Mouse (Mus musculus) heart, adult 2 months (tissue): ENCODE data around the gene D330020A13Rik. TPM values are rescaled to one million over a fixed set of nuclear protein-coding genes. Genes with fewer than 3 reads are reported as not detected.

Experiments used
- DNase-seq, 2 experiments: peaks; one replicate each; pipeline ENCODE4 v3.0.0; 2021
- H3K27ac ChIP-seq: fragments of 200-600 bp; 2 replicates; pipeline ENCODE4 v1.8.1; 2022
- H3K27me3 ChIP-seq: fragments of 200-500 bp; 2 replicates; pipeline ENCODE4 v1.6.1; 2012; ENCODE audit warnings: mild to moderate bottlenecking, low read length, inconsistent platforms, mixed read lengths; ENCODE audit not compliant: control insufficient read depth, insufficient read depth
- H3K36me3 ChIP-seq: fragments of 200-500 bp; 2 replicates; pipeline ENCODE4 v1.6.1; 2012; ENCODE audit warnings: low read length, inconsistent platforms; ENCODE audit not compliant: control insufficient read depth, insufficient read depth
- H3K4me1 ChIP-seq: fragments of 200-500 bp; 2 replicates; pipeline ENCODE4 v1.6.1; 2011; ENCODE audit warnings: low read length; ENCODE audit not compliant: control insufficient read depth, insufficient read depth
- H3K4me3 ChIP-seq: fragments of 200-600 bp; 2 replicates; pipeline ENCODE4 v1.8.1; 2022
- H3K79me2 ChIP-seq: fragments of 200-500 bp; replicated peaks from 2 replicates; pipeline ENCODE4 v1.6.1; 2012; ENCODE audit warnings: mild to moderate bottlenecking, inconsistent platforms, low read length, moderate library complexity, mixed read lengths; ENCODE audit not compliant: control insufficient read depth, insufficient read depth
- H3K9ac ChIP-seq: fragments of 200-500 bp; 2 replicates; pipeline ENCODE4 v1.6.1; 2012; ENCODE audit warnings: low read depth, mild to moderate bottlenecking, control low read depth, inconsistent platforms, low read length, mixed read lengths
- CTCF ChIP-seq: fragments of 200-600 bp; IDR thresholded peaks from 2 replicates; pipeline ENCODE4 v1.8.1; 2022; ENCODE audit warnings: antibody characterized with exemption, mild to moderate bottlenecking, moderate library complexity
- EP300 ChIP-seq: fragments of 200-500 bp; IDR thresholded peaks from 2 replicates; pipeline ENCODE4 v1.6.1; 2011; ENCODE audit warnings: low read depth, low read length, control low read depth; ENCODE audit not compliant: insufficient read depth
- POLR2A ChIP-seq: fragments of 200-500 bp; IDR thresholded peaks from 2 replicates; pipeline ENCODE4 v1.6.1; 2011; ENCODE audit warnings: mild to moderate bottlenecking, low read depth, low read length, control low read depth; ENCODE audit not compliant: insufficient read depth
- WGBS: fragments of 180-500 bp; shearing (Covaris S2); methylation state at CpG from one replicate; pipeline ENCODE4 v1.1.7; 2018; 5-methylcytosine and 5-hydroxymethylcytosine counted together
- intact Hi-C: fragments of 180-260 bp; cut with DNase I; formaldehyde crosslinking; loops from one replicate; pipeline ENCODE4 v1.15.1; 2025
- long read RNA-seq: library from polyadenylated mRNA; stranded (forward); transcript quantifications from one replicate; pipeline ENCODE4 v2.0.0, GENCODE M21; 2021
- polyA plus RNA-seq: library from polyadenylated mRNA; depleted of rRNA; stranded (reverse); fragments of >200 nt; gene quantifications from 2 replicates; pipeline ENCODE4 v1.2.3, GENCODE M21; 2012; rRNA removed
- total RNA-seq, 2 experiments: library from RNA; stranded (reverse); gene quantifications; 2 replicates each; pipeline ENCODE4 v1.2.3; 2021

The D330020A13Rik gene
- total RNA-seq (not detected), polyA plus RNA-seq (not detected in 2 replicates)
- long read RNA-seq, result 0 reads

GRCm38 (mm10) chr6:120294056-120294784 is at the start of gene D330020A13Rik, which contains the start of gene B4galnt3:
TSS of gene D330020A13Rik (plus strand) at chr6:120294364.
TSS of gene B4galnt3 (minus strand) at chr6:120294559.
- intact Hi-C loops, result no loop called here
- peaks cover 11% of the 10 kb centered on the region for H3K27me3 ChIP-seq
- peak; percentile 13 to 31 for DNase-seq

GRCm38 (mm10) chr6:120246676-120247075 is 47.5 kb upstream of the D330020A13Rik start:
- no peaks in the 10 kb centered on the region for H3K36me3 ChIP-seq
- H3K4me1 ChIP-seq, result no peaks in the 10 kb centered on the region
- no peak overlapping the region for H3K9ac ChIP-seq
- intact Hi-C loops, result no loop called here
- DNase-seq, result no peak
- H3K4me3 ChIP-seq, result no peak overlapping the region
- no peaks in the 10 kb centered on the region for H3K27me3 ChIP-seq
- no peak for TF ChIP-seq POLR2A
- H3K79me2 ChIP-seq, result no peaks in the 10 kb centered on the region
- H3K27ac ChIP-seq, result no peak overlapping the region
- WGBS, result 79% methylated on average over 5 of the region's 5 CpGs

More at GRCm38 (mm10) chr6:120294056-120294784, at the start of gene D330020A13Rik, which contains the start of gene B4galnt3:
- WGBS, result under 1% methylated on average over 70 of the region's 79 CpGs
- no peaks in the 10 kb centered on the region for H3K36me3 ChIP-seq
- H3K9ac ChIP-seq, result peak within 1 kb of the TSS; percentile 36
- TF ChIP-seq POLR2A, result no peak
- no peak for TF ChIP-seq CTCF
- no peak for TF ChIP-seq EP300
- peak within 1 kb of the TSS; percentile 50 for H3K4me3 ChIP-seq
- no peak within 1 kb of the TSS for H3K27ac ChIP-seq
- H3K79me2 ChIP-seq, result no peaks in the 10 kb centered on the region
- no peaks in the 10 kb centered on the region for H3K4me1 ChIP-seq

DNA sequence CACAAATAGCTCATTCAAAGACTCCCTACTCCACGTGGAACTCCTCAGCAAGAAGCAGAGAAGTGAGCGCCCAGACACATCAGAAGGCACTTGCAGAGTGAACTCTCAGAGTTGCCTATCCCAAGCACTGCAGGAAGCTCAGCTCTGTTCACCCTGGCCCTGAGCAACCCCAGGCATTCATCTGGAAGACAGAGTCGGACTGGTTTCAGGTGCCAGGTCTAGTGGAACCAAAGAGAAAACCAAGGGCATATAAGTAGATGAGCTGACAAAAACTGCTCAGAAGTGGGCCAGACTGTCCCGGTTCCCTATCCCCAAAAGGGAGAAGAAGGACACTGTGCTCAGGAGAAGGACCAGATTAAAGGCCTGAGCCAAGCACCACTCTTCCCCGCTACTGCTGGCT is 44.3 kb upstream of the D330020A13Rik start:
- no peak for TF ChIP-seq EP300
- no peak for DNase-seq
- no peaks in the 10 kb centered on the region for H3K36me3 ChIP-seq
- H3K27me3 ChIP-seq, result no peaks in the 10 kb centered on the region
- H3K4me3 ChIP-seq, result no peak overlapping the region
- intact Hi-C loops, result no loop called here
- no peaks in the 10 kb centered on the region for H3K79me2 ChIP-seq
- H3K9ac ChIP-seq, result no peak overlapping the region
- no peak overlapping the region for H3K27ac ChIP-seq
- WGBS, result 74% methylated on average over 5 of the region's 5 CpGs
- H3K4me1 ChIP-seq, result no peaks in the 10 kb centered on the region

DNA sequence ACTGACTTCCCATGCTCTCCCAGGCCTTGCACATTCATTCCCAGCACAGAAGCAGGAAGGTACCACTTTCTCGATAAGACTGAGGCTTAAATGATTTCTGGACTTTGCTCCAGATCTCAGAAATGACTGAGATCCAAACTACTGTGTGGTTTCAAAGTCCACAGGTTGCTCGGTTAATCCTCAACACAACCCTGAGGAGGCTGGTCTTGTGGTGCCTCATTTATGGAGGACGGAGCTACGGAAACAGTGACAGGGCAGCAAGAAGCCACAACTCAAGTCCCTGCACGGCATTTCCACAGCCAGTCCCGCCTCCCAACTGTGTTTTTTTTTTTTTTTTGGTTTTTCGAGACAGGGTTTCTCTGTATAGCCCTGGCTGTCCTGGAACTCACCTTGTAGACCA is 43.2 kb upstream of the D330020A13Rik start:
- Histone ChIP-seq H3K27ac (no peak overlapping the region), H3K4me1 (no peaks in the 10 kb centered on the region), H3K9ac (no peak overlapping the region), H3K79me2 (no peaks in the 10 kb centered on the region), H3K4me3 (no peak overlapping the region), H3K36me3 (no peaks in the 10 kb centered on the region), H3K27me3 (no peaks in the 10 kb centered on the region)
- no peak for DNase-seq
- TF ChIP-seq POLR2A, result no peak
- no peak for TF ChIP-seq CTCF
- no peak for TF ChIP-seq EP300
- intact Hi-C loops, result no loop called here
- WGBS, result 79% methylated on average over 7 of the region's 7 CpGs

GRCm38 (mm10) chr6:120252741-120253140 is 41.4 kb upstream of the D330020A13Rik start:
- Histone ChIP-seq H3K9ac (no peak overlapping the region), H3K36me3 (no peaks in the 10 kb centered on the region), H3K27me3 (no peaks in the 10 kb centered on the region), H3K4me1 (no peaks in the 10 kb centered on the region), H3K4me3 (no peak overlapping the region), H3K27ac (no peak overlapping the region), H3K79me2 (no peaks in the 10 kb centered on the region)
- no peak for TF ChIP-seq CTCF
- TF ChIP-seq POLR2A, result no peak
- no peak for TF ChIP-seq EP300
- DNase-seq, result no peak
- WGBS, result 78% methylated on average over 2 of the region's 2 CpGs
- intact Hi-C loops, result no loop called here

DNA sequence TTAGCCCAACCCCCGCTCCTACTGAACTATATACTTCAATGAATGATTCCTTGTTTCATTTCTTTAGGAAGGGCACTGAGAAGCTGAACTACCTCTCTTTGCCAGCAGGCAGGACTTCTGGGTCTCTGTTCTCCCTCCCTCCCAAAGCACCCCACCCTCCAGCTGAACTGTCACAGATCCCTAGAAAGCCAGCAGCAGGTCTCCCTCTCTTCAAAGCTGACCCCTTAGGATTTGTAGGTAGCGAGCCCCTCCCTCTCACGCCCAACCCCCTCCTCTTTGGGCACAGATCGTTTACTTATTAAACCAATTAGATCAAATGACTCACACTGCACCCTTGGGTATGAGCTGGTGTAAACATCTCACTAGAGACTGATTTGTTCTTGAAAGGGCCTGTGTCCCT is 39.5 kb upstream of the D330020A13Rik start:
- TF ChIP-seq CTCF, result no peak
- no peak for TF ChIP-seq POLR2A
- no peak for TF ChIP-seq EP300
- Histone ChIP-seq H3K27me3 (no peaks in the 10 kb centered on the region), H3K4me1 (no peaks in the 10 kb centered on the region), H3K4me3 (no peak overlapping the region), H3K9ac (no peak overlapping the region), H3K27ac (no peak overlapping the region), H3K79me2 (no peaks in the 10 kb centered on the region), H3K36me3 (no peaks in the 10 kb centered on the region)
- intact Hi-C loops, result no loop called here
- 68% methylated on average over 4 of the region's 4 CpGs for WGBS
- DNase-seq, result no peak
